Mouse (Mus musculus) neural tube, embryonic 13.5 days (tissue): ENCODE measurements around the gene Ptbp1. TPM values are rescaled to one million over a fixed set of nuclear protein-coding genes. Genes with fewer than 3 reads are reported as not detected.
A peak's percentile ranks its signal among the peaks of the same experiment; 100 is the strongest.

Experiments used
- ATAC-seq: fragments of 200-750 bp; cut with Nextera tagmentation; 2 replicates; pipeline ENCODE4 v1.8.0; 2017; ENCODE audit warnings: low read depth, mild to moderate bottlenecking, moderate TSS enrichment, moderate library complexity
- H3K27ac ChIP-seq: fragments of 300-500 bp; sonication (generic); replicated peaks from 2 replicates; pipeline ENCODE4 v1.5.1; 2015; ENCODE audit warnings: moderate library complexity, mild to moderate bottlenecking, inconsistent platforms
- H3K27me3 ChIP-seq: fragments of 300-500 bp; sonication (generic); 2 replicates; pipeline ENCODE4 v1.6.1; 2015; ENCODE audit warnings: mild to moderate bottlenecking, inconsistent platforms
- H3K36me3 ChIP-seq: fragments of 300-500 bp; sonication (generic); 2 replicates; pipeline ENCODE4 v1.6.1; 2015; ENCODE audit warnings: mild to moderate bottlenecking, inconsistent platforms
- H3K4me1 ChIP-seq: fragments of 300-500 bp; sonication (generic); replicated peaks from 2 replicates; pipeline ENCODE4 v1.6.1; 2015; ENCODE audit warnings: inconsistent platforms
- H3K4me2 ChIP-seq: fragments of 300-500 bp; sonication (generic); 2 replicates; pipeline ENCODE4 v1.6.1; 2015; ENCODE audit warnings: inconsistent platforms, mild to moderate bottlenecking, moderate library complexity
- H3K4me3 ChIP-seq: fragments of 300-500 bp; sonication (generic); 2 replicates; pipeline ENCODE4 v1.5.1; 2015; ENCODE audit warnings: mild to moderate bottlenecking, inconsistent platforms
- H3K9ac ChIP-seq: fragments of 300-500 bp; sonication (generic); 2 replicates; pipeline ENCODE4 v1.6.1; 2015; ENCODE audit warnings: moderate library complexity, mild to moderate bottlenecking, inconsistent platforms
- H3K9me3 ChIP-seq: fragments of 300-500 bp; sonication (generic); 2 replicates; pipeline ENCODE4 v1.6.1; 2016; ENCODE audit warnings: inconsistent platforms
- WGBS: fragments of 180-500 bp; shearing (Covaris S2); methylation state at CpG from one replicate; pipeline ENCODE4 v1.1.7; 2015; 5-methylcytosine and 5-hydroxymethylcytosine counted together
- polyA plus RNA-seq: library from polyadenylated mRNA; unstranded; fragments of >200 nt; fragmentation: Nextera tagmentation; extraction: Ambion mirVana; gene quantifications from 2 replicates; pipeline ENCODE4 v1.2.1, GENCODE M21; 2015

Ptbp1 gene
- polyA plus RNA-seq, 1 experiment from 2014 or later, result 87.9 TPM

DNA sequence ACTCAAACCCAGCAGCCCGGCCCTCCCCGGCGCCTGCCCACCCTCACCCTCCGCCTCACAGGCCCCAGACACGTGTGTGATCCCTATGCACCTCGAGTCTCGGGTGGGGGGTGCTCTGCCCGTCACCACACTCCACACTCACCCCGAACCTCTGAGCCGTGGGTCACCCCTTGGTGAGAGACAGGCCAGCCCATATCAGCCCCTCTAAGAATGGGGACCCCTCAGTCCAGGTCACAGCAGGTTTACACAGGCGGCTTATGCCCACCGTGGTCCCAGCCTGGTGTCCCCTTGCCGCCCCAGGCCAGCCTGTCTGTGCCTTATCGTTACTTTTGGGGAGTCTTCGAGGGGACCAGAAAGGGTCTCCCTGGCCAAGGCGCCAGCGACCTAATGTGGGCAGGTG is 34.6 kb upstream of the Ptbp1 start:
- 93% methylated on average over 17 of the region's 17 CpGs for WGBS
- H3K36me3 ChIP-seq, result peaks cover 68% of the 10 kb centered on the region

GRCm38 (mm10) chr10:79820277-79820676 is 34.0 kb upstream of the Ptbp1 start:
- H3K36me3 ChIP-seq, result peaks cover 62% of the 10 kb centered on the region
- H3K9ac ChIP-seq, result no peak overlapping the region
- H3K4me2 ChIP-seq, result no peak overlapping the region
- WGBS, result 92% methylated on average over 8 of the region's 8 CpGs
- no peak for ATAC-seq
- no peaks in the 10 kb centered on the region for H3K9me3 ChIP-seq
- no peak overlapping the region for H3K4me3 ChIP-seq
- H3K27ac ChIP-seq, result no peak overlapping the region
- peaks cover 22% of the 10 kb centered on the region; the same call in 1 of the 2 replicates for H3K4me1 ChIP-seq
- H3K27me3 ChIP-seq, result no peaks in the 10 kb centered on the region

More for the DNA sequence above, 34.6 kb upstream of the Ptbp1 start:
- Histone ChIP-seq H3K9ac (no peak overlapping the region), H3K9me3 (no peaks in the 10 kb centered on the region), H3K27ac (no peak overlapping the region), H3K4me1 (peaks cover 22% of the 10 kb centered on the region; the same call in 1 of the 2 replicates), H3K4me2 (no peak overlapping the region), H3K4me3 (no peak overlapping the region), H3K27me3 (no peaks in the 10 kb centered on the region)
- no peak for ATAC-seq

- no peaks in the 10 kb centered on the region for H3K27me3 ChIP-seq
- H3K9ac ChIP-seq, result no peak within 1 kb of the TSS
- 0 out of 2 replicates have a peak within 1 kb of the TSS, but pooled peaks have one; percentile 59 for H3K27ac ChIP-seq
- H3K36me3 ChIP-seq, result peaks cover 57% of the 10 kb centered on the region
- no peaks in the 10 kb centered on the region for H3K9me3 ChIP-seq
- H3K4me1 ChIP-seq, result peaks cover 22% of the 10 kb centered on the region; the same call in 1 of the 2 replicates
- no peak for ATAC-seq
- WGBS, result 66% methylated on average over 11 of the region's 11 CpGs
- H3K4me2 ChIP-seq, result no peak within 1 kb of the TSS
- H3K4me3 ChIP-seq, result no peak within 1 kb of the TSS
These were observed 33.4 kb upstream of the Ptbp1 start, which contains the start of gene Misp for GRCm38 (mm10) chr10:79820782-79821181. Gene Misp (plus strand): TSS chr10:79820989.

GRCm38 (mm10) chr10:79821731-79822130 is 32.5 kb upstream of the Ptbp1 start:
- ATAC-seq, result no peak
- Histone ChIP-seq H3K27me3 (no peaks in the 10 kb centered on the region), H3K4me1 (peaks cover 22% of the 10 kb centered on the region; the same call in 1 of the 2 replicates), H3K27ac (0 out of 2 replicates have a peak overlapping the region, but pooled peaks have one; percentile 59), H3K9ac (no peak overlapping the region), H3K4me3 (no peak overlapping the region), H3K9me3 (no peaks in the 10 kb centered on the region), H3K36me3 (peaks cover 47% of the 10 kb centered on the region), H3K4me2 (no peak overlapping the region)
- WGBS, result 91% methylated on average over 12 of the region's 12 CpGs

DNA sequence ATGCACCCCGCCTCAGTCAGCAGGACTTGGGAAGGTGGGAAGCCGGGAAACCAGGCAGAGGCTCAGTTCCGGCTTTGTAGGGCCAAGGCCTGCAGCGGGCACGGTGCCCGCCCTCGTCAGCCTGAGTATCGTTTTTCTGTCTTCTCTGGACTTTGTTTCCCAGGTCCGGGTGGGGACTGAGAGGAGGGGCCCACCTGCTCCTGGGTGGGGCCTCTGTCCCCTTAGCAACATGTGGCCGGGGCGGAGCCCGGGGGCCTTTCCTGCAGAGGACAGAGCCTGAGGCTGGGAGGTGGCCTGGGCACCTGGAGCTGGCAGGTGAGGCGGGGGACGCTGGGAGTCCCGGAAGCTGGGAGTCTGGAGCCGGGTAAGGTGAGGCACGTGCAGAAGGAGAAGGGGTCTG is 31.9 kb upstream of the Ptbp1 start:
- Histone ChIP-seq H3K9me3 (no peaks in the 10 kb centered on the region), H3K9ac (0 out of 2 replicates have a peak overlapping the region, but pooled peaks have one; percentile 22), H3K27me3 (no peaks in the 10 kb centered on the region), H3K4me3 (no peak overlapping the region), H3K4me1 (peaks cover 22% of the 10 kb centered on the region; the same call in 1 of the 2 replicates), H3K27ac (peak overlapping the region; percentile 59), H3K36me3 (peaks cover 41% of the 10 kb centered on the region), H3K4me2 (no peak overlapping the region)
- no peak for ATAC-seq
- 41% methylated on average over 17 of the region's 17 CpGs for WGBS

DNA sequence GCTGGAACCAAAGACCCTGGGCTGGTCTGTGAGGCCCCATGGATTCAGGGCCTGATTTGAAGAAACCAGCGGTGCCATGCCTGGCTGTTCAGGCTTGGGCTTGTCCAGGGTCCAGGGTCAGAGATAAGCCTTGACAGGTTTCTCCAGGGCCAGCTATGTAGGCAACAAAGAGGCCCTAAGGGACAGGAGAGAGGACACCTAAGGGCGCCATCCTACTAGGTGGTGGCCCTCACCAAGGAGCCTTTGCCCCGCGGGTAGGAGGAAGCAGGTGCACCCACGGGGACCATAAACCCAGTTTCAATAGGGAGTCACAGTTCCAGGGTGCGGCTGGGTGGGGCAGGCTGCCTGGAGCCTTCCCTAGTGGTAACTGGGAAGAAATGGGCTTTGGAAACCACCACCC is 31.2 kb upstream of the Ptbp1 start:
- no peak overlapping the region for H3K4me3 ChIP-seq
- peaks cover 36% of the 10 kb centered on the region for H3K36me3 ChIP-seq
- peak overlapping the region; percentile 59; the same call in 1 of the 2 replicates for H3K27ac ChIP-seq
- H3K9ac ChIP-seq, result no peak overlapping the region
- 61% methylated on average over 6 of the region's 6 CpGs for WGBS
- H3K4me1 ChIP-seq, result peaks cover 20% of the 10 kb centered on the region; the same call in 1 of the 2 replicates
- ATAC-seq, result no peak
- no peaks in the 10 kb centered on the region for H3K27me3 ChIP-seq
- H3K9me3 ChIP-seq, result no peaks in the 10 kb centered on the region
- no peak overlapping the region for H3K4me2 ChIP-seq

DNA sequence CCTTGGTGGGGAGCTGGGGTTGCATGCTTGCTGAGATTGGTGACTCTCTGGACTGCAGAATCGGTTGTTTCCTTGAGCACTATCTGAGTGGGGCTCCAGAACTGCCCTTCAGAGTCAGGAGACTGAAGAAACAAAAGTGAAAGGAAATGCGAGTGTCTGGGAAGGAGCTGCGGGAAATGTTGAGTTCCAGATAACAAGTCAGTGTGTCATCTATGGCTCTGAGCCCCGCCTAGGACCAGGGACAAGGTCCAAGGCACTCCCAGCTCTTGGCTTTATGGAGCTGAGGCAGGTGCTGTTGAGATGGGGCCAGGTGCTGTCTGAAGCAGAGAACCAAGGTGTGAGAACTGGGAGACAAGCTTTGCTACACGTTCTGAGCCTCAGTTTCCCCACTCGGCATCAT is 29.8 kb upstream of the Ptbp1 start:
- Histone ChIP-seq H3K27me3 (no peaks in the 10 kb centered on the region), H3K36me3 (peaks cover 22% of the 10 kb centered on the region), H3K4me1 (peaks cover 14% of the 10 kb centered on the region; the same call in 1 of the 2 replicates), H3K27ac (0 out of 2 replicates have a peak overlapping the region, but pooled peaks have one; percentile 40), H3K4me3 (no peak overlapping the region), H3K9ac (no peak overlapping the region), H3K4me2 (no peak overlapping the region), H3K9me3 (no peaks in the 10 kb centered on the region)
- 76% methylated on average over 6 of the region's 6 CpGs for WGBS
- ATAC-seq, result no peak

- Histone ChIP-seq H3K9ac (no peak overlapping the region), H3K27ac (no peak overlapping the region), H3K4me1 (no peaks in the 10 kb centered on the region), H3K27me3 (no peaks in the 10 kb centered on the region), H3K4me3 (no peak overlapping the region), H3K4me2 (no peak overlapping the region), H3K9me3 (no peaks in the 10 kb centered on the region), H3K36me3 (no peaks in the 10 kb centered on the region)
- 87% methylated on average over 3 of the region's 3 CpGs for WGBS
- ATAC-seq, result no peak
These were observed 22.6 kb upstream of the Ptbp1 start for GRCm38 (mm10) chr10:79831583-79831982.

- no peak for ATAC-seq
- Histone ChIP-seq H3K9ac (0 out of 2 replicates have a peak overlapping the region, but pooled peaks have one; percentile 4), H3K4me2 (no peak overlapping the region), H3K9me3 (no peaks in the 10 kb centered on the region), H3K36me3 (no peaks in the 10 kb centered on the region), H3K27ac (no peak overlapping the region), H3K4me3 (no peak overlapping the region), H3K4me1 (no peaks in the 10 kb centered on the region), H3K27me3 (no peaks in the 10 kb centered on the region)
- WGBS, result 76% methylated on average over 7 of the region's 7 CpGs
These were observed 22.0 kb upstream of the Ptbp1 start for GRCm38 (mm10) chr10:79832026-79832785.

- no peaks in the 10 kb centered on the region for H3K9me3 ChIP-seq
- WGBS, result 80% methylated on average over 9 of the region's 9 CpGs
- H3K4me3 ChIP-seq, result no peak overlapping the region
- no peak overlapping the region for H3K27ac ChIP-seq
- H3K36me3 ChIP-seq, result no peaks in the 10 kb centered on the region
- ATAC-seq, result no peak
- no peak overlapping the region for H3K4me2 ChIP-seq
- no peaks in the 10 kb centered on the region for H3K4me1 ChIP-seq
- H3K27me3 ChIP-seq, result no peaks in the 10 kb centered on the region
- no peak overlapping the region for H3K9ac ChIP-seq
These were observed 21.4 kb upstream of the Ptbp1 start for GRCm38 (mm10) chr10:79832786-79833181.

- Histone ChIP-seq H3K4me2 (no peak overlapping the region), H3K36me3 (no peaks in the 10 kb centered on the region), H3K27me3 (no peaks in the 10 kb centered on the region), H3K4me1 (no peaks in the 10 kb centered on the region), H3K9ac (no peak overlapping the region), H3K4me3 (no peak overlapping the region), H3K9me3 (no peaks in the 10 kb centered on the region), H3K27ac (no peak overlapping the region)
- peak; percentile 42; the same call in 1 of the 2 replicates for ATAC-seq
- WGBS, result 24% methylated on average over 9 of the region's 9 CpGs
These were observed 19.3 kb upstream of the Ptbp1 start for GRCm38 (mm10) chr10:79834769-79835398.

DNA sequence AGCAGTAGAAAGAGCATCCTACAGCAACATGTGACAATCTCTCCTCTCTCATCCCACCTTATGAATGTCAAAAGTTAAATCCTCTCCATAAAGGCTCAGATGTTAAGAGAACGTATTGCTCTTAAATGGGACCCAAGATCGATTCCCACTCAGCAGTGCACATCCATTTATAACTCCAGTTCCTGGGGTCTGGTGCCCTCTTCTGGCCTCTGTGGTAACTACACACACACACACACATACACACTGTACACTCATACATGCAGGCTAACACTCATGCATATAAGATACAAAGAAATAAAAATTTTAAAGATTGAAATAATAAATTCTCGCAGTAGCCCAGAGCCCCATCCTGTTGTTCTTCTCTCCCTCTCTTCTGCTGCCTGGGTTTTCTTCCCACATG is 17.3 kb upstream of the Ptbp1 start:
- Histone ChIP-seq H3K4me1 (peaks cover 17% of the 10 kb centered on the region), H3K27ac (no peak overlapping the region), H3K27me3 (no peaks in the 10 kb centered on the region), H3K36me3 (no peaks in the 10 kb centered on the region), H3K9ac (no peak overlapping the region), H3K4me2 (no peak overlapping the region), H3K4me3 (no peak overlapping the region), H3K9me3 (no peaks in the 10 kb centered on the region)
- ATAC-seq, result no peak
- whole genome bisulfite sequencing, result 97% methylated on average over 3 of the region's 3 CpGs
